Mouse (Mus musculus) embryo, embryonic 10 days (tissue): ENCODE measurements around the gene Wdr83os.
"Not testable (repeated sequence)": the region's sequence is repeated elsewhere in the genome, so short reads cannot be mapped to it uniquely, and the experiment has no call there.

Experiments
- DNase-seq: peaks from one replicate; pipeline ENCODE4 v3.0.0-alpha.2; 2015; ENCODE audit warnings: low spot score

Gene Wdr83os

GRCm38 (mm10) chr8:85119052-85119981, 38.8 kb downstream of the Wdr83os start:
- DNase-seq, result peak; percentile 93

GRCm38 (mm10) chr8:85120251-85120650, 39.7 kb downstream of the Wdr83os start:
- not testable (repeated sequence) for DNase-seq

- no peak for DNase-seq
Observed at GRCm38 (mm10) chr8:85122995-85123394, 42.5 kb downstream of the Wdr83os start, which contains the start of gene Zfp791. TSS of gene Zfp791 (minus strand) at chr8:85123095.

- no peak for DNase-seq
Observed at GRCm38 (mm10) chr8:85123691-85124090, 43.2 kb downstream of the Wdr83os start.
